Mouse (Mus musculus) CH12.LX (cell line): ENCODE measurements at regions not wholly inside any gene's neighbourhood (a gene's known extent, or its start where the extent isn't known, plus 50 kb on each side); places are given as distances from the start of the nearest gene placed in this dataset.

Source experiments
- DNase-seq: peaks from one replicate; pipeline ENCODE4 v3.0.0-alpha.2; 2013; ENCODE audit errors: extremely low read depth
- H3K27ac ChIP-seq: 2 replicates; pipeline ENCODE4 v1.5.1; 2012; ENCODE audit warnings: low read depth, mild to moderate bottlenecking, control low read depth, moderate library complexity; ENCODE audit not compliant: insufficient read depth
- H3K27me3 ChIP-seq: replicated peaks from 2 replicates; pipeline ENCODE3; 2012; ENCODE audit warnings: inconsistent platforms
- H3K36me3 ChIP-seq, 2 experiments: replicated peaks in 1 of 2; 2 replicates each; pipeline versions ENCODE3 to v1.6.1; 2012; ENCODE audit warnings: inconsistent platforms in 1 of 2, low read length in 1 of 2, mild to moderate bottlenecking in 1 of 2, mixed read lengths in 1 of 2, moderate library complexity in 1 of 2; ENCODE audit not compliant: control insufficient read depth in 1 of 2, insufficient read depth in 1 of 2
- H3K4me1 ChIP-seq, 2 experiments: 2 replicates each; pipeline ENCODE4 v1.6.1; 2012; ENCODE audit warnings: inconsistent platforms in 1 of 2, moderate library complexity in 1 of 2; ENCODE audit not compliant: insufficient read depth in 2 of 2, control insufficient read depth in 1 of 2
- H3K4me2 ChIP-seq: 2 replicates; pipeline ENCODE4 v1.6.1; 2012; ENCODE audit warnings: low read depth, mild to moderate bottlenecking, control low read depth; ENCODE audit not compliant: poor library complexity, insufficient read depth, severe bottlenecking
- H3K4me3 ChIP-seq, 3 experiments: fragments of 150-350 bp in 1 of 3; sonication (generic) in 1 of 3; replicated peaks in 1 of 3; 2 replicates each; pipeline versions ENCODE3 to v1.5.1; 2011 to 2012; ENCODE audit warnings: low read depth in 2 of 3, low read length in 2 of 3, mild to moderate bottlenecking in 2 of 3, moderate library complexity in 2 of 3, control low read depth in 1 of 3, improper control_type of control experiment in 1 of 3, inconsistent platforms in 1 of 3, mixed read lengths in 1 of 3; ENCODE audit not compliant: poor library complexity in 1 of 3
- H3K79me2 ChIP-seq: replicated peaks from 2 replicates; pipeline ENCODE4 v1.6.1; 2012; ENCODE audit warnings: mild to moderate bottlenecking, moderate library complexity; ENCODE audit not compliant: control insufficient read depth, poor library complexity, insufficient read depth, severe bottlenecking; ENCODE audit errors: extremely low read depth
- H3K9ac ChIP-seq: 2 replicates; pipeline ENCODE4 v1.6.1; 2012; ENCODE audit warnings: low read depth, mild to moderate bottlenecking, control low read depth, moderate library complexity; ENCODE audit not compliant: insufficient read depth
- H3K9me3 ChIP-seq: replicated peaks from 2 replicates; pipeline ENCODE3; 2012; ENCODE audit warnings: low read length, inconsistent platforms, mixed read lengths
- CHD1 ChIP-seq: IDR thresholded peaks from 2 replicates; pipeline ENCODE4 v1.6.1; 2012; ENCODE audit warnings: low read depth, low read length, improper control_type of control experiment, inconsistent platforms
- CTCF ChIP-seq, 2 experiments: IDR thresholded peaks in 1 of 2; conservative IDR thresholded peaks in 1 of 2; 2 replicates each; pipeline ENCODE4 v1.5.1; 2011 to 2012; ENCODE audit warnings: low read depth in 2 of 2, low read length in 2 of 2, improper control_type of control experiment in 1 of 2, inconsistent platforms in 1 of 2, mild to moderate bottlenecking in 1 of 2, moderate library complexity in 1 of 2
- E2F4 ChIP-seq: IDR thresholded peaks from 2 replicates; pipeline ENCODE4 v1.6.1; 2011; ENCODE audit warnings: low read depth, low read length, improper control_type of control experiment; ENCODE audit not compliant: insufficient replicate concordance
- ELF1 ChIP-seq: IDR thresholded peaks from 2 replicates; pipeline ENCODE4 v1.6.1; 2014; ENCODE audit warnings: low read depth, mild to moderate bottlenecking, inconsistent platforms, low read length, improper control_type of control experiment
- EP300 ChIP-seq: IDR thresholded peaks from 2 replicates; pipeline ENCODE4 v1.6.1; 2011; ENCODE audit warnings: low read length, improper control_type of control experiment
- ETS1 ChIP-seq: conservative IDR thresholded peaks from 2 replicates; pipeline ENCODE4 v1.6.1; 2012; ENCODE audit warnings: low read depth, mild to moderate bottlenecking, inconsistent platforms, low read length, improper control_type of control experiment, moderate library complexity
- GABPA ChIP-seq: IDR thresholded peaks from 2 replicates; pipeline ENCODE4 v1.6.1; 2012; ENCODE audit warnings: low read depth, low read length, improper control_type of control experiment, inconsistent platforms; ENCODE audit not compliant: insufficient replicate concordance
- HCFC1 ChIP-seq: IDR thresholded peaks from 2 replicates; pipeline ENCODE4 v1.6.1; 2012; ENCODE audit warnings: low read depth, mild to moderate bottlenecking, inconsistent platforms, low read length, improper control_type of control experiment
- IRF4 ChIP-seq: IDR thresholded peaks from 2 replicates; pipeline ENCODE4 v1.6.1; 2014; ENCODE audit warnings: low read depth, mild to moderate bottlenecking, inconsistent platforms, low read length, improper control_type of control experiment
- JUN ChIP-seq: IDR thresholded peaks from 2 replicates; pipeline ENCODE4 v1.6.1; 2011; ENCODE audit warnings: low read depth, mild to moderate bottlenecking, low read length, improper control_type of control experiment, moderate library complexity; ENCODE audit not compliant: insufficient read depth
- JUND ChIP-seq: conservative IDR thresholded peaks from 2 replicates; pipeline ENCODE4 v1.6.1; 2011; ENCODE audit warnings: low read depth, low read length, improper control_type of control experiment
- MAFK ChIP-seq: IDR thresholded peaks from 2 replicates; pipeline ENCODE4 v1.6.1; 2011; ENCODE audit warnings: low read length, improper control_type of control experiment; ENCODE audit not compliant: insufficient replicate concordance
- MAZ ChIP-seq: IDR thresholded peaks from 2 replicates; pipeline ENCODE4 v1.6.1; 2012; ENCODE audit warnings: low read depth, mild to moderate bottlenecking, inconsistent platforms, low read length, improper control_type of control experiment, moderate library complexity
- MYC ChIP-seq: IDR thresholded peaks from 2 replicates; pipeline ENCODE4 v1.6.1; 2011; ENCODE audit warnings: low read depth, mild to moderate bottlenecking, improper control_type of control experiment, low read length
- PAX5 ChIP-seq: IDR thresholded peaks from 2 replicates; pipeline ENCODE4 v1.6.1; 2012; ENCODE audit warnings: low read length, inconsistent platforms, mixed read lengths
- POLR2AphosphoS2 ChIP-seq: IDR thresholded peaks from 2 replicates; pipeline ENCODE4 v1.6.1; 2011; ENCODE audit warnings: low read depth, low read length, improper control_type of control experiment
- SIN3A ChIP-seq: IDR thresholded peaks from 2 replicates; pipeline ENCODE4 v1.6.1; 2012; ENCODE audit warnings: low read length, improper control_type of control experiment, inconsistent platforms
- TBP ChIP-seq: conservative IDR thresholded peaks from 2 replicates; pipeline ENCODE4 v1.6.1; 2011; ENCODE audit warnings: low read depth, low read length, improper control_type of control experiment
- TCF12 ChIP-seq: IDR thresholded peaks from 2 replicates; pipeline ENCODE4 v1.6.1; 2014; ENCODE audit warnings: low read depth, mild to moderate bottlenecking, inconsistent platforms, low read length, improper control_type of control experiment
- UBTF ChIP-seq: IDR thresholded peaks from 2 replicates; pipeline ENCODE4 v1.6.1; 2012; ENCODE audit warnings: low read depth, mild to moderate bottlenecking, inconsistent platforms, low read length, improper control_type of control experiment, moderate library complexity
- USF2 ChIP-seq: conservative IDR thresholded peaks from 2 replicates; pipeline ENCODE4 v1.6.1; 2011; ENCODE audit warnings: low read depth, low read length, improper control_type of control experiment
- ZC3H11A ChIP-seq: IDR thresholded peaks from 2 replicates; pipeline ENCODE4 v1.6.1; 2012; ENCODE audit warnings: low read depth, mild to moderate bottlenecking, inconsistent platforms, low read length, improper control_type of control experiment
- ZMIZ1 ChIP-seq: IDR thresholded peaks from 2 replicates; pipeline ENCODE4 v1.6.1; 2012; ENCODE audit warnings: low read depth, mild to moderate bottlenecking, inconsistent platforms, low read length, improper control_type of control experiment
- dilution Hi-C: fragments of 300-500 bp; cut with MboI; formaldehyde crosslinking; loops from 2 replicates; pipeline ENCODE4 v1.14.3; 2020; ENCODE audit warnings: low sequenced_read_pairs; ENCODE audit not compliant: extremely low pct_unique_long_range_greater_than_20kb, extremely low pct_ligation_motif_present
- in situ Hi-C: fragments of 300-500 bp; cut with MboI; formaldehyde crosslinking; loops from 3 replicates; pipeline ENCODE4 v1.14.3; 2019; ENCODE audit warnings: low sequenced_read_pairs, low pct_ligation_motif_present, low pct_unique_long_range_greater_than_20kb, mixed read lengths

GRCm38 (mm10) chr15:92993538-92994190, 281.3 kb downstream of the Gxylt1 start:
- no peak overlapping the region for H3K27ac ChIP-seq
- no peak overlapping the region for H3K4me3 ChIP-seq
- TF ChIP-seq CHD1: no peak
- no peak for TF ChIP-seq E2F4
- no peak for TF ChIP-seq JUND
- no peak for TF ChIP-seq CTCF (conservative IDR thresholded peaks at IDR 0.05 in 1 of 2, IDR thresholded peaks at IDR 0.05 in 1 of 2; ENCODE audit: low read depth in 2 of 2, low read length in 2 of 2)
- no peak for TF ChIP-seq USF2
- TF ChIP-seq MAFK: no peak
- TF ChIP-seq UBTF: no peak
- no peak for TF ChIP-seq HCFC1
- TF ChIP-seq MYC: no peak
- TF ChIP-seq IRF4: no peak
- TF ChIP-seq ZMIZ1: no peak
- TF ChIP-seq GABPA: no peak
- TF ChIP-seq ELF1: no peak
- no peak for TF ChIP-seq PAX5
- no peak for TF ChIP-seq SIN3A
- TF ChIP-seq TCF12: no peak
- H3K9me3 ChIP-seq: peaks cover 57% of the 10 kb centered on the region
- dilution Hi-C loops (no loop called here), in situ Hi-C loops (no loop called here)
- H3K4me1 ChIP-seq: no peaks in the 10 kb centered on the region
- DNase-seq: no peak
- no peaks in the 10 kb centered on the region for H3K27me3 ChIP-seq
- H3K79me2 ChIP-seq: no peaks in the 10 kb centered on the region
- H3K9ac ChIP-seq: no peak overlapping the region
- H3K36me3 ChIP-seq: no peaks in the 10 kb centered on the region
- H3K4me2 ChIP-seq: no peak overlapping the region

GRCm38 (mm10) chr15:92975774-92976173, 299.2 kb downstream of the Gxylt1 start:
- H3K4me3 ChIP-seq: no peak overlapping the region
- DNase-seq: no peak
- no peak overlapping the region for H3K9ac ChIP-seq
- no peaks in the 10 kb centered on the region for H3K27me3 ChIP-seq
- no peak overlapping the region for H3K4me2 ChIP-seq
- H3K79me2 ChIP-seq: no peaks in the 10 kb centered on the region
- in situ Hi-C loops (no loop called here), dilution Hi-C loops (no loop called here)
- no peaks in the 10 kb centered on the region for H3K4me1 ChIP-seq
- H3K36me3 ChIP-seq: no peaks in the 10 kb centered on the region
- no peak overlapping the region for H3K27ac ChIP-seq
- peaks cover 68% of the 10 kb centered on the region for H3K9me3 ChIP-seq
- TF ChIP-seq PAX5: no peak
- TF ChIP-seq JUN: no peak
- no peak for TF ChIP-seq TBP
- TF ChIP-seq MAZ: no peak
- no peak for TF ChIP-seq ETS1
- TF ChIP-seq CTCF (conservative IDR thresholded peaks at IDR 0.05 in 1 of 2, IDR thresholded peaks at IDR 0.05 in 1 of 2; ENCODE audit: low read depth in 2 of 2, low read length in 2 of 2): no peak
- no peak for TF ChIP-seq SIN3A
- no peak for TF ChIP-seq EP300
- TF ChIP-seq ZC3H11A: no peak
- no peak for TF ChIP-seq ZMIZ1
- no peak for TF ChIP-seq USF2
- no peak for TF ChIP-seq POLR2AphosphoS2
